Mouse (Mus musculus) embryonic fibroblast, embryonic 13.5 days (primary cell): ENCODE results near the gene Cenpp.

ENCODE experiments used
- CTCF ChIP-seq: IDR thresholded peaks from 2 replicates; pipeline ENCODE4 v1.5.1; 2011; ENCODE audit warnings: mild to moderate bottlenecking, control low read depth, low read length, moderate library complexity, borderline replicate concordance; ENCODE audit not compliant: insufficient read depth
- POLR2A ChIP-seq: IDR thresholded peaks from 2 replicates; pipeline ENCODE4 v1.6.1; 2011; ENCODE audit warnings: low read depth, mild to moderate bottlenecking, control low read depth, low read length, moderate library complexity

DNA sequence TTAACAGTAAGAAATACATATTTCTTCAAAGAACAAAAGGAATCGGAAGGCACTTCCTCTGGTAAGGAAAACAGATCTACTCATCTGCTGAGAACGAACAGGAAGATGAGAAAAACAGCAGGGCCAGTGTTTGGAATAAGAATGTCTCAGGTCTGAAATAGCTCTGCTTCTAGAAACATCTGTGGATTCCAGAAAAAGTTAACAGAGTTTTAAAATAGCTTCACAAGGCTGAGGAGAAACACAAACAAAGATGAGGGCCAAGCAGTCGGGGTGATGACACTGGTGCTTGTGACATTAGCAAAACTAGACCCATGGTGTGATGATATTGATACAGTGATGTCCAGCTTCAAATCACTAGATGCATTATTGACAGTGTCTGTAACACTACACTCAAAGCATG is 145.4 kb downstream of the Cenpp start:
- TF ChIP-seq CTCF (no peak), POLR2A (no peak)
